Mouse (Mus musculus) megakaryocyte-erythroid progenitor cell, adult 5-6 weeks (primary cell): ENCODE data around the gene Ube2f. TPM values are rescaled to one million over a fixed set of nuclear protein-coding genes. Genes with fewer than 3 reads are reported as not detected.

Experiments
- ATAC-seq: replicated peaks from 2 replicates; pipeline ENCODE4 v1.8.0; 2016; ENCODE audit warnings: mild to moderate bottlenecking, inconsistent platforms; ENCODE audit not compliant: severe bottlenecking, poor library complexity, low FRiP score, low TSS enrichment
- total RNA-seq, 2 experiments: library from RNA; stranded (forward) in 1 of 2; stranded (reverse) in 1 of 2; fragments of 200-1000, 215-1000 nt in 1 of 2; fragments of >200 nt in 1 of 2; fragmentation: Nextera tagmentation in 1 of 2; gene quantifications; 2 replicates each; pipeline ENCODE4 v1.2.3; 2014 to 2017

Gene Ube2f
- total RNA-seq, 2 experiments from 2014 or later: 62.4 to 69.5 TPM

DNA sequence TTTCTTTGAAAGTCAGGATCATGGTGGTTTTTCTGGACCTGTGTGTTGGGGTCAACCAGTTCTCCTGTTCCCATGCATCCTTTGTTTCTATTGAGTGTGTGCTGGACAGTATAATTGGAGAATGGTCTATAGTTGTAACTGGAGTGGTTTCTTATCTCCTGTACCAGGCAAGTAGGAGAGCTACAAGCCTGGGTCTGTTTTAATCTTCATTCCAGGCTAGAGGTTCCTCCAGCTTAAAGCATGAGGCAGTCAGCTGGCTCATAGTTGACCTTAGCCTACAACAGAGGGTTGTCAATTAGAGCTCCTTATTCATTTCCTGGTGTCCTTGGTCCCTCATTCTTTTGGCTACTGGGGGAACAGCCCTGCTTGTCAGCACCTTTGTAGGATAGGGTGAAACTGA, 83.5 kb downstream of the Ube2f start:
- ATAC-seq: peak; percentile 66

DNA sequence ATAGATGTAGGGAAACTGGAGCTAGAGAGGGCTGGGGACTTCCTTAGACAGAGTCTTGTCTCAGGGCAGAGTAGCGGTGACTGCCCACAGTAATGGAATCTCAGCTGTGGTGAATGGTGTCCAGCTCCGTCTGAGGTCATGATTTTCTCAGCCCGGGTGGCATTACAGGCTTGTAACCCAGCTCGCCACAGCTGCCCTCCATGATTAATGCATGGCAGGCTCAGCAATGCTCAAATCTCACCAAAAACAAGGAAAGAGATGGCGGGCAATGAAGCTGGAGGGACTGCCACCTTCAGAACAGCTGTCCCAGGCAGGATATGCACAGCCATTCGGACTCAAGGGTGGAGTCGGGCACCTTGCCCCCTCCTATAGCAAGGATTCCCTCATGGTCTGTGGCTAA, 87.3 kb downstream of the Ube2f start:
- no peak for ATAC-seq

Other genes with a start within 250 kb of the Ube2f start
- 3.8 and 9.0 TPM in 2 replicates for gene Rbm44, start 105.2 kb upstream of the Ube2f start, total RNA-seq (2014; fragmentation: Nextera tagmentation)
- gene Rbm44, start 105.2 kb upstream of the Ube2f start, total RNA-seq (2017): 5.6 and 11.7 TPM in 2 replicates
- gene Ramp1, start 70.5 kb upstream of the Ube2f start, total RNA-seq (2014; fragmentation: Nextera tagmentation): 18.7 and 24.7 TPM in 2 replicates
- 28.4 and 48.3 TPM in 2 replicates for gene Ramp1, start 70.5 kb upstream of the Ube2f start, total RNA-seq (2017)
- 64.1 and 65.3 TPM in 2 replicates for gene Scly, start 48.0 kb downstream of the Ube2f start, total RNA-seq (2014; fragmentation: Nextera tagmentation)
- gene Scly, start 48.0 kb downstream of the Ube2f start, total RNA-seq (2017): 31.7 and 40.4 TPM in 2 replicates
- 0.26 and 0.37 TPM in 2 replicates for gene Espnl, start 71.8 kb downstream of the Ube2f start, total RNA-seq (2014; fragmentation: Nextera tagmentation)
- gene Espnl, start 71.8 kb downstream of the Ube2f start, total RNA-seq (2017): 0.15 TPM in 1 of 2 replicates, not detected in the other
- 0.20 TPM in 1 of 2 replicates, not detected in the other for gene Klhl30, start 100.7 kb downstream of the Ube2f start, total RNA-seq (2014; fragmentation: Nextera tagmentation)
- not detected in 2 replicates for gene Klhl30, start 100.7 kb downstream of the Ube2f start, total RNA-seq (2017)
- 2.0 and 2.3 TPM in 2 replicates for gene Erfe, start 116.1 kb downstream of the Ube2f start, total RNA-seq (2014; fragmentation: Nextera tagmentation)
- gene Erfe, start 116.1 kb downstream of the Ube2f start, total RNA-seq (2017): 0.04 and 0.42 TPM in 2 replicates
- gene Ilkap, start 148.5 kb downstream of the Ube2f start, total RNA-seq (2014; fragmentation: Nextera tagmentation): 137 and 199 TPM in 2 replicates
- 163 and 170 TPM in 2 replicates for gene Ilkap, start 148.5 kb downstream of the Ube2f start, total RNA-seq (2017)
- 20.1 and 22.5 TPM in 2 replicates for gene Hes6, start 163.7 kb downstream of the Ube2f start, total RNA-seq (2014; fragmentation: Nextera tagmentation)
- 13.8 and 17.3 TPM in 2 replicates for gene Hes6, start 163.7 kb downstream of the Ube2f start, total RNA-seq (2017)
- gene Per2, start 209.0 kb downstream of the Ube2f start, total RNA-seq (2014; fragmentation: Nextera tagmentation): 9.5 and 11.7 TPM in 2 replicates
- 3.3 and 4.2 TPM in 2 replicates for gene Per2, start 209.0 kb downstream of the Ube2f start, total RNA-seq (2017)
- gene Traf3ip1, start 244.3 kb downstream of the Ube2f start, total RNA-seq (2014; fragmentation: Nextera tagmentation): 7.0 and 12.1 TPM in 2 replicates
- gene Traf3ip1, start 244.3 kb downstream of the Ube2f start, total RNA-seq (2017): 7.1 and 10.1 TPM in 2 replicates